ENCODE assay signal across 11 mouse cellular contexts in the genomic region with DNA sequence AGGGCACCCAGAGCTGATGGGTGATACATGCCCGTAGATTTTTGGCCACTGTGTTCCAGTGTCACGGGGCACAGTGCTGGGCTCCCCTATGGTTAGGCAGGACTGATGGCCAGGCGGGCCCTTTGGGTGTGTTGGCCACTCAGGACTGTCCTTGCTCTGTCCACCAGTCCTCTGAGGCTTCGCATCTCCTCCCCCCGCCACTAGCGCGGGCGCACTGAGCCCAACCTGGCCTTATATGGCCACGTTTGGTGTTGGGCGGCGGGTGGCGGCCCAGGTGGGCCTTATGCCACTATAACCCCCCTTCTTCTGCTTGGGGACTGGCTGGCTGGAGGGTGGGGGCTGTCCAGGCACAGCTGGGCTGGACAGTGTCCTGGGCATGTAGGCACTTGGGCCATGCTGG. TPM values are rescaled to one million over a fixed set of nuclear protein-coding genes. Genes with fewer than 3 reads are reported as not detected.
DNase-seq lines count a peak whose midpoint lies in the region; ATAC-seq lines count a peak whose summit lies in the region.
"Had no signal": no experiment of that assay in that cellular context is flagged by ENCODE, and none has a peak within 500 bp of the region (broad histone marks: within the 10 kb centered on the region; RNA-seq: fewer than 3 reads in every experiment).

No protein-coding gene starts in this region.

- no peak overlapping the region for H3K9ac ChIP-seq in hindbrain, embryonic 12.5 days
- no peak overlapping the region for H3K9ac ChIP-seq in hindbrain, embryonic 11.5 days (ENCODE audit: low read depth, low read length)
- H3K9ac ChIP-seq in embryonic facial prominence, embryonic 12.5 days = no peak overlapping the region
- H3K9ac ChIP-seq in limb, embryonic 15.5 days = no peak overlapping the region

- peaks cover 64% of the 10 kb centered on the region for H3K4me1 ChIP-seq in hindbrain, embryonic 12.5 days
- H3K4me1 ChIP-seq in hindbrain, embryonic 11.5 days (replicated peaks; ENCODE audit: control insufficient read depth, insufficient read depth, low read length) = peaks cover 5% of the 10 kb centered on the region
- H3K4me1 ChIP-seq in embryonic facial prominence, embryonic 12.5 days = peaks cover 70% of the 10 kb centered on the region
- H3K4me1 ChIP-seq in limb, embryonic 15.5 days = peaks cover 80% of the 10 kb centered on the region

- no peak overlapping the region for H3K4me3 ChIP-seq in hindbrain, embryonic 12.5 days
- no peak overlapping the region for H3K4me3 ChIP-seq in hindbrain, embryonic 11.5 days (ENCODE audit: low read depth, low read length)
- H3K4me3 ChIP-seq in embryonic facial prominence, embryonic 12.5 days = peak overlapping the region; percentile 81
- peak overlapping the region; percentile 91 for H3K4me3 ChIP-seq in limb, embryonic 15.5 days

- ATAC-seq in hindbrain, embryonic 12.5 days (ENCODE audit: low FRiP score) = no peak
- ATAC-seq in hindbrain, embryonic 11.5 days (ENCODE audit: low FRiP score) = no peak
- ATAC-seq in embryonic facial prominence, embryonic 12.5 days (ENCODE audit: insufficient number of reproducible peaks, insufficient read depth, low FRiP score, low TSS enrichment) = no peak
- ATAC-seq in limb, embryonic 15.5 days (ENCODE audit: insufficient number of reproducible peaks, low FRiP score, low TSS enrichment, low read depth) = no peak

- H3K27me3 ChIP-seq in hindbrain, embryonic 12.5 days = peaks cover 25% of the 10 kb centered on the region
- peaks cover 7% of the 10 kb centered on the region for H3K27me3 ChIP-seq in hindbrain, embryonic 11.5 days (ENCODE audit: control insufficient read depth, insufficient read depth, low read length)
- no peaks in the 10 kb centered on the region for H3K27me3 ChIP-seq in embryonic facial prominence, embryonic 12.5 days
- no peaks in the 10 kb centered on the region for H3K27me3 ChIP-seq in limb, embryonic 15.5 days

- WGBS in hindbrain, embryonic 12.5 days = 94% methylated on average over 12 of the region's 12 CpGs
- WGBS in hindbrain, embryonic 11.5 days = 97% methylated on average over 11 of the region's 12 CpGs
- WGBS in embryonic facial prominence, embryonic 12.5 days = 92% methylated on average over 12 of the region's 12 CpGs
- WGBS in limb, embryonic 15.5 days = 91% methylated on average over 12 of the region's 12 CpGs

- no peaks in the 10 kb centered on the region for H3K36me3 ChIP-seq in hindbrain, embryonic 12.5 days
- H3K36me3 ChIP-seq in hindbrain, embryonic 11.5 days (ENCODE audit: control insufficient read depth, insufficient read depth, low read length) = no peaks in the 10 kb centered on the region
- H3K36me3 ChIP-seq in embryonic facial prominence, embryonic 12.5 days = peaks cover 11% of the 10 kb centered on the region; the same call in 1 of the 2 replicates
- H3K36me3 ChIP-seq in limb, embryonic 15.5 days = no peaks in the 10 kb centered on the region

- no peak overlapping the region for H3K27ac ChIP-seq in hindbrain, embryonic 12.5 days
- no peak overlapping the region for H3K27ac ChIP-seq in hindbrain, embryonic 11.5 days (ENCODE audit: low read depth, low read length)
- no peak overlapping the region for H3K27ac ChIP-seq in embryonic facial prominence, embryonic 12.5 days
- peak overlapping the region; percentile 73; the same call in 1 of the 2 replicates for H3K27ac ChIP-seq in limb, embryonic 15.5 days

- no peaks in the 10 kb centered on the region for H3K9me3 ChIP-seq in hindbrain, embryonic 12.5 days (replicated peaks)
- H3K9me3 ChIP-seq in hindbrain, embryonic 11.5 days (ENCODE audit: control insufficient read depth, low read length) = no peaks in the 10 kb centered on the region
- H3K9me3 ChIP-seq in embryonic facial prominence, embryonic 12.5 days = no peaks in the 10 kb centered on the region
- H3K9me3 ChIP-seq in limb, embryonic 15.5 days = no peaks in the 10 kb centered on the region

- DNase-seq in adrenal gland, postnatal 14 days = peak; percentile 53
- DNase-seq in adrenal gland, adult 18-20 months (ENCODE audit: low spot score in 2 of 2) = no peak
- no peak for DNase-seq in hindbrain, embryonic 11.5 days (ENCODE audit: low spot score)
- DNase-seq in kidney, postnatal 25 days = no peak
- DNase-seq in left cerebral cortex, postnatal 10 days (ENCODE audit: extremely low spot score in 1 of 2, low spot score in 2 of 2) = no peak
- DNase-seq: adrenal gland, adult 2 months; cerebellum, adult 2 months; thymus, postnatal 4 days had no signal

- intact Hi-C loops in left cerebral cortex, postnatal 10 days (cut with DNase I) = no loop called here

- H3K4me2 ChIP-seq in hindbrain, embryonic 12.5 days (replicated peaks) = peak overlapping the region; percentile 95
- H3K4me2 ChIP-seq in hindbrain, embryonic 11.5 days (replicated peaks; ENCODE audit: low read depth, low read length) = no peak overlapping the region
- H3K4me2 ChIP-seq in embryonic facial prominence, embryonic 12.5 days (replicated peaks) = peak overlapping the region; percentile 75
- H3K4me2 ChIP-seq in limb, embryonic 15.5 days = peak overlapping the region; percentile 84

RNA-seq across cellular contexts. Expression of a gene that starts 3.7 kb away (rescaled TPM):
- 39.0 and 44.7 TPM in 2 replicates for total RNA-seq in adrenal gland, postnatal 14 days (2021)
- 10 to 100 TPM; 30.3 to 68.9 TPM for total RNA-seq in adrenal gland, adult 18-20 months (2021)
- polyA plus RNA-seq in hindbrain, embryonic 12.5 days (2016; fragmentation: Nextera tagmentation; extraction: Ambion mirVana) = 25.3 and 29.4 TPM in 2 replicates
- 11.9 and 13.6 TPM in 2 replicates for polyA plus RNA-seq in hindbrain, embryonic 11.5 days (2014; fragmentation: Nextera tagmentation; extraction: Ambion mirVana)
- polyA plus RNA-seq in embryonic facial prominence, embryonic 12.5 days (2016; fragmentation: Nextera tagmentation; extraction: Ambion mirVana) = 45.4 and 46.8 TPM in 2 replicates
- polyA plus RNA-seq in limb, embryonic 15.5 days (2015; fragmentation: Nextera tagmentation; extraction: Ambion mirVana) = 32.0 and 36.1 TPM in 2 replicates
- 10 to 100 TPM; 12.5 to 16.2 TPM for total RNA-seq in left cerebral cortex, postnatal 10 days (2021)

RNA-seq across cellular contexts. Expression of a gene that starts 20.5 kb away (rescaled TPM):
- total RNA-seq in adrenal gland, postnatal 14 days (2021) = 0.98 and 16.7 TPM in 2 replicates
- total RNA-seq in adrenal gland, adult 18-20 months (2021) = under 1 TPM; 0.06 to 0.23 TPM
- 1.6 and 1.7 TPM in 2 replicates for polyA plus RNA-seq in hindbrain, embryonic 12.5 days (2016; fragmentation: Nextera tagmentation; extraction: Ambion mirVana)
- 0.48 and 0.91 TPM in 2 replicates for polyA plus RNA-seq in hindbrain, embryonic 11.5 days (2014; fragmentation: Nextera tagmentation; extraction: Ambion mirVana)
- polyA plus RNA-seq in embryonic facial prominence, embryonic 12.5 days (2016; fragmentation: Nextera tagmentation; extraction: Ambion mirVana) = 1.3 and 1.8 TPM in 2 replicates
- 0.56 and 0.81 TPM in 2 replicates for polyA plus RNA-seq in limb, embryonic 15.5 days (2015; fragmentation: Nextera tagmentation; extraction: Ambion mirVana)
- 1 to 10 TPM; 2.6 to 2.8 TPM for total RNA-seq in left cerebral cortex, postnatal 10 days (2021)

RNA-seq across cellular contexts. Expression of a gene that starts 26.4 kb away (rescaled TPM):
- 15.2 and 24.1 TPM in 2 replicates for total RNA-seq in adrenal gland, postnatal 14 days (2021)
- total RNA-seq in adrenal gland, adult 18-20 months (2021) = 10 to 100 TPM; 19.9 to 21.3 TPM
- polyA plus RNA-seq in hindbrain, embryonic 12.5 days (2016; fragmentation: Nextera tagmentation; extraction: Ambion mirVana) = 21.9 and 23.5 TPM in 2 replicates
- 8.2 and 9.5 TPM in 2 replicates for polyA plus RNA-seq in hindbrain, embryonic 11.5 days (2014; fragmentation: Nextera tagmentation; extraction: Ambion mirVana)
- polyA plus RNA-seq in embryonic facial prominence, embryonic 12.5 days (2016; fragmentation: Nextera tagmentation; extraction: Ambion mirVana) = 16.6 and 18.8 TPM in 2 replicates
- 15.7 and 17.1 TPM in 2 replicates for polyA plus RNA-seq in limb, embryonic 15.5 days (2015; fragmentation: Nextera tagmentation; extraction: Ambion mirVana)
- total RNA-seq in left cerebral cortex, postnatal 10 days (2021) = 10 to 100 TPM; 52.6 to 54.6 TPM

RNA-seq across cellular contexts. Expression of a gene that starts 35.7 kb away (rescaled TPM):
- 12.6 and 13.7 TPM in 2 replicates for total RNA-seq in adrenal gland, postnatal 14 days (2021)
- total RNA-seq in adrenal gland, adult 18-20 months (2021) = 10 to 100 TPM; 14.3 to 14.8 TPM
- polyA plus RNA-seq in hindbrain, embryonic 12.5 days (2016; fragmentation: Nextera tagmentation; extraction: Ambion mirVana) = 11.2 and 12.9 TPM in 2 replicates
- 8.7 and 9.4 TPM in 2 replicates for polyA plus RNA-seq in hindbrain, embryonic 11.5 days (2014; fragmentation: Nextera tagmentation; extraction: Ambion mirVana)
- 13.4 and 14.5 TPM in 2 replicates for polyA plus RNA-seq in embryonic facial prominence, embryonic 12.5 days (2016; fragmentation: Nextera tagmentation; extraction: Ambion mirVana)
- polyA plus RNA-seq in limb, embryonic 15.5 days (2015; fragmentation: Nextera tagmentation; extraction: Ambion mirVana) = 17.8 TPM in 2 replicates
- total RNA-seq in left cerebral cortex, postnatal 10 days (2021) = 1 to 10 TPM; 6.7 to 8.2 TPM

Comparison
In these comparisons a context has a peak if more than half of its experiments do, and no peak if none do; other contexts are left out.
1. H3K4me3 ChIP-seq: peak in embryonic facial prominence, embryonic 12.5 days (single experiment) and limb, embryonic 15.5 days (single experiment); none in hindbrain, embryonic 12.5 days (single experiment) and hindbrain, embryonic 11.5 days (single experiment).